Mouse (Mus musculus) CD4-positive, CD25-positive, alpha-beta regulatory T cell, adult 9 weeks (primary cell): ENCODE measurements around the gene Col5a3. TPM values are rescaled to one million over a fixed set of nuclear protein-coding genes. Genes with fewer than 3 reads are reported as not detected.

Experiments used
- polyA plus RNA-seq: library from polyadenylated mRNA; unstranded; fragments of 100-300 nt; shearing (Covaris generic); gene quantifications from one replicate; pipeline ENCODE4 v1.2.1, GENCODE M21; 2017

The Col5a3 gene
- polyA plus RNA-seq = 0.24 TPM

GRCm38 (mm10) chr9:20814521-20815272 lies at the start of gene Col5a3:
Gene Col5a3, minus strand, starts transcription at chr9:20815067.

GRCm38 (mm10) chr9:20818236-20818635 lies 3.4 kb upstream of the Col5a3 start, which contains the start of gene Rdh8:
Gene Rdh8, plus strand, starts transcription at chr9:20818503.

GRCm38 (mm10) chr9:20746017-20746660 lies 68.7 kb downstream of the Col5a3 start, which contains the start of gene Olfm2:
Gene Olfm2, minus strand, starts transcription at chr9:20746349.

Other genes starting within 250 kb of the Col5a3 start
- 17.4 TPM for gene Zfp846, start 233.8 kb downstream of the Col5a3 start, polyA plus RNA-seq
- 408 TPM for gene Ubl5, start 172.2 kb downstream of the Col5a3 start, polyA plus RNA-seq
- 63.2 TPM for gene Fbxl12, start 170.3 kb downstream of the Col5a3 start, polyA plus RNA-seq
- 32.5 TPM for gene Pin1, start 163.0 kb downstream of the Col5a3 start, polyA plus RNA-seq
- 1.4 TPM for gene Olfm2, start 68.7 kb downstream of the Col5a3 start, polyA plus RNA-seq
- gene Rdh8, start 3.4 kb upstream of the Col5a3 start, polyA plus RNA-seq = not detected
- gene A230050P20Rik, start 53.6 kb upstream of the Col5a3 start, polyA plus RNA-seq = 46.9 TPM
- 0.41 TPM for gene Angptl6, start 64.7 kb upstream of the Col5a3 start, polyA plus RNA-seq
- gene Ppan, start 73.1 kb upstream of the Col5a3 start, polyA plus RNA-seq = 88.4 TPM
- 305 TPM for gene Eif3g, start 83.6 kb upstream of the Col5a3 start, polyA plus RNA-seq
- 96.2 TPM for gene Dnmt1, start 144.8 kb upstream of the Col5a3 start, polyA plus RNA-seq
- gene S1pr2, start 161.7 kb upstream of the Col5a3 start, polyA plus RNA-seq = 21.2 TPM
- 138 TPM for gene Mrpl4, start 187.7 kb upstream of the Col5a3 start, polyA plus RNA-seq
- 113 TPM for gene Icam1, start 200.9 kb upstream of the Col5a3 start, polyA plus RNA-seq
- gene Icam4, start 214.3 kb upstream of the Col5a3 start, polyA plus RNA-seq = 2.6 TPM
- gene Icam5, start 217.0 kb upstream of the Col5a3 start, polyA plus RNA-seq = 0.84 TPM